Mouse (Mus musculus) brain, embryonic 14.5 days (tissue): ENCODE measurements around the gene Mrc1. TPM values are rescaled to one million over a fixed set of nuclear protein-coding genes. Genes with fewer than 3 reads are reported as not detected.
"Not testable (repeated sequence)": the region's sequence is repeated elsewhere in the genome, so short reads cannot be mapped to it uniquely, and the experiment has no call there.

Experiments
- DNase-seq: peaks from one replicate; pipeline ENCODE4 v3.0.0-alpha.2; 2011; ENCODE audit warnings: low read depth
- CTCF ChIP-seq: fragments of 200-500 bp; IDR thresholded peaks from 2 replicates; pipeline ENCODE4 v1.5.1; 2012; ENCODE audit warnings: inconsistent platforms, mild to moderate bottlenecking, moderate library complexity, borderline replicate concordance; ENCODE audit not compliant: insufficient read depth, insufficient read length; ENCODE audit errors: extremely low read depth
- POLR2A ChIP-seq: fragments of 200-500 bp; IDR thresholded peaks from 2 replicates; pipeline ENCODE4 v1.6.1; 2012; ENCODE audit warnings: mild to moderate bottlenecking, inconsistent platforms, borderline replicate concordance; ENCODE audit not compliant: poor library complexity, insufficient read depth, insufficient read length, severe bottlenecking; ENCODE audit errors: extremely low read depth
- polyA plus RNA-seq: library from polyadenylated mRNA; depleted of rRNA; stranded (reverse); fragments of >200 nt; gene quantifications from 2 replicates; pipeline ENCODE4 v1.2.3, GENCODE M21; 2012; rRNA removed

Mrc1 gene
- polyA plus RNA-seq = 3.2 and 5.1 TPM in 2 replicates

GRCm38 (mm10) chr2:14229149-14229548 lies at the start of gene Mrc1:
Gene Mrc1 (plus strand): TSS chr2:14229392.
- TF ChIP-seq POLR2A (no peak), CTCF (no peak)

GRCm38 (mm10) chr2:14184375-14184774 lies 44.8 kb upstream of the Mrc1 start:
- TF ChIP-seq CTCF (no peak), POLR2A (no peak)
- DNase-seq = no peak

More at GRCm38 (mm10) chr2:14229149-14229548, at the start of gene Mrc1:
- DNase-seq = no peak

GRCm38 (mm10) chr2:14190684-14191083 lies 38.5 kb upstream of the Mrc1 start:
- no peak for DNase-seq
- TF ChIP-seq CTCF (no peak), POLR2A (no peak)

- no peak for TF ChIP-seq POLR2A
- no peak for TF ChIP-seq CTCF
- no peak for DNase-seq
These were observed 37.6 kb upstream of the Mrc1 start for GRCm38 (mm10) chr2:14191601-14192000.

- no peak for TF ChIP-seq CTCF
- TF ChIP-seq POLR2A = no peak
- DNase-seq = no peak
These were observed 37.1 kb upstream of the Mrc1 start for GRCm38 (mm10) chr2:14192046-14192445.

- DNase-seq = not testable (repeated sequence)
These were observed 30.8 kb upstream of the Mrc1 start for GRCm38 (mm10) chr2:14198325-14198903.

GRCm38 (mm10) chr2:14199621-14200020 lies 29.6 kb upstream of the Mrc1 start:
- TF ChIP-seq CTCF (no peak), POLR2A (no peak)
- DNase-seq = no peak

- not testable (repeated sequence) for DNase-seq
These were observed 28.2 kb upstream of the Mrc1 start for GRCm38 (mm10) chr2:14200879-14201445.

- no peak for DNase-seq
- TF ChIP-seq CTCF (no peak), POLR2A (no peak)
These were observed 24.9 kb upstream of the Mrc1 start for GRCm38 (mm10) chr2:14204308-14204707.

GRCm38 (mm10) chr2:14206798-14207197 lies 22.4 kb upstream of the Mrc1 start:
- TF ChIP-seq POLR2A (no peak), CTCF (no peak)
- DNase-seq = no peak

GRCm38 (mm10) chr2:14210731-14211130 lies 18.5 kb upstream of the Mrc1 start:
- TF ChIP-seq POLR2A = no peak
- TF ChIP-seq CTCF = no peak
- no peak for DNase-seq

GRCm38 (mm10) chr2:14211606-14212005 lies 17.6 kb upstream of the Mrc1 start:
- TF ChIP-seq POLR2A = no peak
- TF ChIP-seq CTCF = no peak
- no peak for DNase-seq
